Mouse (Mus musculus) myocyte (in vitro differentiated cells): Measurements from ENCODE around the gene Nhsl1. TPM values are rescaled to one million over a fixed set of nuclear protein-coding genes. Genes with fewer than 3 reads are reported as not detected.

Experiments used
- H3K27me3 ChIP-seq: one replicate; pipeline ENCODE4 v1.6.1; 2011; ENCODE audit not compliant: control insufficient read depth, insufficient read depth, insufficient read length
- H3K36me3 ChIP-seq: one replicate; pipeline ENCODE4 v1.6.1; 2011; ENCODE audit not compliant: control insufficient read depth, insufficient read depth
- H3K4me2 ChIP-seq: one replicate; pipeline ENCODE4 v1.6.1; 2011; ENCODE audit warnings: low read depth, control low read depth
- H3K4me3 ChIP-seq: one replicate; pipeline ENCODE4 v1.5.1; 2011; ENCODE audit warnings: mild to moderate bottlenecking, control low read depth, moderate library complexity
- H3K79me2 ChIP-seq: one replicate; pipeline ENCODE4 v1.6.1; 2011; ENCODE audit not compliant: control insufficient read depth, insufficient read depth
- H3ac ChIP-seq: one replicate; pipeline ENCODE4 v1.6.1; 2011; ENCODE audit not compliant: control insufficient read depth, insufficient read length
- CEBPB ChIP-seq: IDR thresholded peaks from 2 replicates; pipeline ENCODE4 v1.6.1; 2011; ENCODE audit warnings: mild to moderate bottlenecking, moderate library complexity; ENCODE audit not compliant: poor library complexity, insufficient read depth, severe bottlenecking
- E2F4 ChIP-seq: IDR thresholded peaks from one replicate; pipeline ENCODE4 v1.6.1; 2011; ENCODE audit warnings: mild to moderate bottlenecking, control low read depth, moderate library complexity; ENCODE audit not compliant: insufficient read depth
- MAX ChIP-seq: IDR thresholded peaks from one replicate; pipeline ENCODE4 v1.6.1; 2011; ENCODE audit warnings: low read depth, mild to moderate bottlenecking, control low read depth
- MYOD1 ChIP-seq, 3 experiments: IDR thresholded peaks; one replicate each; pipeline ENCODE4 v1.6.1; 2011; ENCODE audit warnings: control low read depth in 2 of 3, low read depth in 2 of 3, mild to moderate bottlenecking in 2 of 3, moderate library complexity in 1 of 3; ENCODE audit not compliant: insufficient read length in 2 of 3, control insufficient read depth in 1 of 3
- MYOG ChIP-seq, 3 experiments: IDR thresholded peaks; one replicate each; pipeline ENCODE4 v1.6.1; 2011; ENCODE audit warnings: control low read depth in 2 of 3, low read depth in 2 of 3, mild to moderate bottlenecking in 2 of 3; ENCODE audit not compliant: insufficient read length in 2 of 3, control insufficient read depth in 1 of 3, insufficient read depth in 1 of 3
- POLR2A ChIP-seq: IDR thresholded peaks from one replicate; pipeline ENCODE4 v1.6.1; 2011; ENCODE audit warnings: low read depth, mild to moderate bottlenecking, control low read depth, moderate library complexity; ENCODE audit not compliant: insufficient read length
- POLR2AphosphoS2 ChIP-seq: IDR thresholded peaks from one replicate; pipeline ENCODE4 v1.6.1; 2011; ENCODE audit warnings: low read depth, control low read depth; ENCODE audit not compliant: insufficient read length
- REST ChIP-seq: IDR thresholded peaks from one replicate; pipeline ENCODE4 v1.6.1; 2011; ENCODE audit warnings: mild to moderate bottlenecking, control low read depth, moderate library complexity; ENCODE audit not compliant: insufficient read depth, insufficient read length
- SRF ChIP-seq: IDR thresholded peaks from one replicate; pipeline ENCODE4 v1.6.1; 2011; ENCODE audit warnings: low read depth; ENCODE audit not compliant: control insufficient read depth, insufficient read length
- TCF12 ChIP-seq: IDR thresholded peaks from one replicate; pipeline ENCODE4 v1.6.1; 2011; ENCODE audit warnings: mild to moderate bottlenecking, control low read depth; ENCODE audit not compliant: poor library complexity, insufficient read depth, severe bottlenecking
- TCF3 ChIP-seq: IDR thresholded peaks from one replicate; pipeline ENCODE4 v1.6.1; 2011; ENCODE audit warnings: low read depth, control low read depth; ENCODE audit not compliant: insufficient read length
- USF1 ChIP-seq: IDR thresholded peaks from one replicate; pipeline ENCODE4 v1.6.1; 2011; ENCODE audit warnings: low read depth, mild to moderate bottlenecking, control low read depth, moderate library complexity
- polyA plus RNA-seq: library from polyadenylated mRNA; unstranded; fragments of >200 nt; fragmentation: generic; extraction: Trizol; gene quantifications from one replicate; pipeline ENCODE4 v1.2.1, GENCODE M21; 2012; ENCODE audit warnings: missing spikeins

Gene Nhsl1
- polyA plus RNA-seq, 1 experiment, result 5.4 TPM

GRCm38 (mm10) chr10:18411266-18411665 is 92.5 kb downstream of the Nhsl1 start:
- no peak overlapping the region for H3K4me2 ChIP-seq
- no peak overlapping the region for H3ac ChIP-seq
- H3K27me3 ChIP-seq, result no peaks in the 10 kb centered on the region
- no peak for TF ChIP-seq TCF3
- TF ChIP-seq MAX, result no peak
- TF ChIP-seq USF1, result no peak
- no peak for TF ChIP-seq POLR2AphosphoS2
- no peak for TF ChIP-seq CEBPB
- no peak for TF ChIP-seq REST
- no peak for TF ChIP-seq SRF
- no peak for TF ChIP-seq MYOD1 (IDR thresholded peaks at IDR 0.05; ENCODE audit: control insufficient read depth in 1 of 3, insufficient read length in 2 of 3, low read depth in 2 of 3)
- TF ChIP-seq E2F4, result no peak
- TF ChIP-seq TCF12, result no peak
- TF ChIP-seq POLR2A, result no peak
- no peak for TF ChIP-seq MYOG (IDR thresholded peaks at IDR 0.05; ENCODE audit: control insufficient read depth in 1 of 3, insufficient read depth in 1 of 3, insufficient read length in 2 of 3, low read depth in 2 of 3)
- no peaks in the 10 kb centered on the region for H3K79me2 ChIP-seq
- H3K36me3 ChIP-seq, result no peaks in the 10 kb centered on the region
- H3K4me3 ChIP-seq, result no peak overlapping the region

- H3ac ChIP-seq, result no peak overlapping the region
- H3K4me2 ChIP-seq, result no peak overlapping the region
- no peaks in the 10 kb centered on the region for H3K79me2 ChIP-seq
- no peaks in the 10 kb centered on the region for H3K27me3 ChIP-seq
- no peak overlapping the region for H3K4me3 ChIP-seq
- TF ChIP-seq MYOG (IDR thresholded peaks at IDR 0.05; ENCODE audit: control insufficient read depth in 1 of 3, insufficient read depth in 1 of 3, insufficient read length in 2 of 3, low read depth in 2 of 3), result no peak
- TF ChIP-seq SRF, result no peak
- no peak for TF ChIP-seq TCF12
- no peak for TF ChIP-seq TCF3
- no peak for TF ChIP-seq MAX
- no peak for TF ChIP-seq POLR2A
- TF ChIP-seq POLR2AphosphoS2, result no peak
- TF ChIP-seq MYOD1 (IDR thresholded peaks at IDR 0.05; ENCODE audit: control insufficient read depth in 1 of 3, insufficient read length in 2 of 3, low read depth in 2 of 3), result no peak
- TF ChIP-seq E2F4, result no peak
- TF ChIP-seq USF1, result no peak
- no peak for TF ChIP-seq CEBPB
- no peak for TF ChIP-seq REST
- H3K36me3 ChIP-seq, result no peaks in the 10 kb centered on the region
Measured at GRCm38 (mm10) chr10:18415946-18416345, 97.2 kb downstream of the Nhsl1 start.

GRCm38 (mm10) chr10:18418160-18418559 is 99.4 kb downstream of the Nhsl1 start:
- Histone ChIP-seq H3K4me3 (no peak overlapping the region), H3ac (no peak overlapping the region), H3K27me3 (no peaks in the 10 kb centered on the region), H3K36me3 (no peaks in the 10 kb centered on the region), H3K4me2 (peak overlapping the region; percentile 38), H3K79me2 (no peaks in the 10 kb centered on the region)
- TF ChIP-seq TCF12, result no peak
- TF ChIP-seq MAX, result no peak
- TF ChIP-seq USF1, result no peak
- no peak for TF ChIP-seq REST
- TF ChIP-seq E2F4, result no peak
- TF ChIP-seq TCF3, result no peak
- no peak for TF ChIP-seq SRF
- no peak for TF ChIP-seq POLR2A
- TF ChIP-seq POLR2AphosphoS2, result no peak
- no peak for TF ChIP-seq CEBPB
- no peak for TF ChIP-seq MYOG (IDR thresholded peaks at IDR 0.05; ENCODE audit: control insufficient read depth in 1 of 3, insufficient read depth in 1 of 3, insufficient read length in 2 of 3, low read depth in 2 of 3)
- TF ChIP-seq MYOD1 (IDR thresholded peaks at IDR 0.05; ENCODE audit: control insufficient read depth in 1 of 3, insufficient read length in 2 of 3, low read depth in 2 of 3), result no peak

- Histone ChIP-seq H3K27me3 (no peaks in the 10 kb centered on the region), H3ac (no peak overlapping the region), H3K36me3 (no peaks in the 10 kb centered on the region), H3K4me2 (no peak overlapping the region), H3K79me2 (no peaks in the 10 kb centered on the region), H3K4me3 (no peak overlapping the region)
- TF ChIP-seq USF1 (no peak), SRF (no peak), TCF3 (no peak), POLR2A (no peak), POLR2AphosphoS2 (no peak), TCF12 (no peak), MYOG (IDR thresholded peaks at IDR 0.05; ENCODE audit: control insufficient read depth in 1 of 3, insufficient read depth in 1 of 3, insufficient read length in 2 of 3, low read depth in 2 of 3) (no peak), REST (no peak), CEBPB (no peak), MYOD1 (IDR thresholded peaks at IDR 0.05; ENCODE audit: control insufficient read depth in 1 of 3, insufficient read length in 2 of 3, low read depth in 2 of 3) (no peak), MAX (no peak), E2F4 (no peak)
Measured at GRCm38 (mm10) chr10:18419508-18419907, 100.7 kb downstream of the Nhsl1 start.
